Mouse (Mus musculus) liver, embryonic 11.5 days (tissue): ENCODE results near the gene Ubxn1. TPM values are rescaled to one million over a fixed set of nuclear protein-coding genes. Genes with fewer than 3 reads are reported as not detected.
A peak's percentile ranks its signal among the peaks of the same experiment; 100 is the strongest.

ENCODE experiments used
- ATAC-seq: fragments of 200-750 bp; cut with Nextera tagmentation; replicated peaks from 2 replicates; pipeline ENCODE4 v1.8.0; 2017; ENCODE audit warnings: moderate number of reproducible peaks, mild to moderate bottlenecking, moderate TSS enrichment, moderate library complexity; ENCODE audit not compliant: low FRiP score
- DNase-seq: peaks from one replicate; pipeline ENCODE4 v3.0.0-alpha.2; 2017; ENCODE audit warnings: low spot score
- H3K27ac ChIP-seq: fragments of 300-500 bp; sonication (generic); 2 replicates; pipeline ENCODE4 v1.5.1; 2014; ENCODE audit warnings: mild to moderate bottlenecking, low read depth, low read length, control low read depth
- H3K27me3 ChIP-seq: fragments of 300-500 bp; sonication (generic); replicated peaks from 2 replicates; pipeline ENCODE4 v1.6.1; 2014; ENCODE audit warnings: low read length, mixed read lengths; ENCODE audit not compliant: control insufficient read depth, insufficient read depth
- H3K36me3 ChIP-seq: fragments of 300-500 bp; sonication (generic); 2 replicates; pipeline ENCODE4 v1.6.1; 2014; ENCODE audit warnings: mild to moderate bottlenecking, low read length, moderate library complexity, mixed read lengths; ENCODE audit not compliant: control insufficient read depth, insufficient read depth
- H3K4me1 ChIP-seq: fragments of 300-500 bp; sonication (generic); replicated peaks from 2 replicates; pipeline ENCODE4 v1.6.1; 2014; ENCODE audit warnings: low read length, mixed read lengths; ENCODE audit not compliant: control insufficient read depth, insufficient read depth
- H3K4me2 ChIP-seq: fragments of 300-500 bp; sonication (generic); 2 replicates; pipeline ENCODE4 v1.6.1; 2014; ENCODE audit warnings: mild to moderate bottlenecking, control low read depth, moderate library complexity
- H3K4me3 ChIP-seq: fragments of 300-500 bp; sonication (generic); 2 replicates; pipeline ENCODE4 v1.5.1; 2014; ENCODE audit warnings: low read depth, low read length, control low read depth
- H3K9ac ChIP-seq: fragments of 300-500 bp; sonication (generic); 2 replicates; pipeline ENCODE4 v1.6.1; 2014; ENCODE audit warnings: low read depth, low read length, control low read depth
- H3K9me3 ChIP-seq: fragments of 300-500 bp; sonication (generic); 2 replicates; pipeline ENCODE4 v1.6.1; 2016; ENCODE audit warnings: low read length, inconsistent platforms, mixed read lengths; ENCODE audit not compliant: control insufficient read depth
- WGBS: fragments of 180-500 bp; shearing (Covaris S2); extraction: QIAGEN DNeasy Blood & Tissue Kit; methylation state at CpG from one replicate; pipeline ENCODE4 v1.1.7; 2014; 5-methylcytosine and 5-hydroxymethylcytosine counted together
- polyA plus RNA-seq: library from polyadenylated mRNA; unstranded; fragments of >200 nt; fragmentation: Nextera tagmentation; extraction: Ambion mirVana; gene quantifications from 2 replicates; pipeline ENCODE4 v1.2.1, GENCODE M21; 2014

Ubxn1 gene
- polyA plus RNA-seq, 1 experiment from 2014 or later, result 204 TPM

- peaks cover 20% of the 10 kb centered on the region; the same call in 1 of the 2 replicates for H3K36me3 ChIP-seq
- H3K4me2 ChIP-seq, result peak overlapping the region; percentile 87
- H3K4me1 ChIP-seq, result peaks cover 25% of the 10 kb centered on the region
- no peak for ATAC-seq
- no peak for DNase-seq
- 41% methylated on average over 3 of the region's 3 CpGs for WGBS
- H3K9me3 ChIP-seq, result no peaks in the 10 kb centered on the region
- H3K4me3 ChIP-seq, result peak overlapping the region; percentile 98
- no peak overlapping the region for H3K27ac ChIP-seq
- no peaks in the 10 kb centered on the region for H3K27me3 ChIP-seq
- peak overlapping the region; percentile 97 for H3K9ac ChIP-seq
These were observed 27.8 kb downstream of the Ubxn1 start for GRCm38 (mm10) chr19:8899079-8899478.

- Histone ChIP-seq H3K36me3 (peaks cover 45% of the 10 kb centered on the region), H3K4me3 (no peak overlapping the region), H3K4me2 (no peak overlapping the region), H3K27me3 (no peaks in the 10 kb centered on the region), H3K9me3 (no peaks in the 10 kb centered on the region), H3K4me1 (peaks cover 8% of the 10 kb centered on the region), H3K27ac (no peak overlapping the region), H3K9ac (no peak overlapping the region)
- ATAC-seq (no peak), DNase-seq (no peak)
- 96% methylated on average over 5 of the region's 5 CpGs for WGBS
These were observed 32.1 kb downstream of the Ubxn1 start for GRCm38 (mm10) chr19:8903412-8903811.

GRCm38 (mm10) chr19:8908531-8908930, 37.2 kb downstream of the Ubxn1 start:
- H3K4me1 ChIP-seq, result no peaks in the 10 kb centered on the region
- H3K9me3 ChIP-seq, result no peaks in the 10 kb centered on the region
- 0 out of 2 replicates have a peak overlapping the region, but pooled peaks have one; percentile 5 for H3K4me3 ChIP-seq
- 86% methylated on average over 6 of the region's 6 CpGs for WGBS
- H3K36me3 ChIP-seq, result peaks cover 81% of the 10 kb centered on the region
- no peak overlapping the region for H3K4me2 ChIP-seq
- no peak overlapping the region for H3K9ac ChIP-seq
- no peaks in the 10 kb centered on the region for H3K27me3 ChIP-seq
- no peak for DNase-seq
- no peak for ATAC-seq
- no peak overlapping the region for H3K27ac ChIP-seq

- no peak overlapping the region for H3K4me2 ChIP-seq
- no peaks in the 10 kb centered on the region for H3K9me3 ChIP-seq
- WGBS, result 94% methylated on average over 5 of the region's 5 CpGs
- peaks cover 92% of the 10 kb centered on the region for H3K36me3 ChIP-seq
- H3K9ac ChIP-seq, result no peak overlapping the region
- H3K4me3 ChIP-seq, result no peak overlapping the region
- no peak overlapping the region for H3K27ac ChIP-seq
- ATAC-seq, result no peak
- H3K27me3 ChIP-seq, result no peaks in the 10 kb centered on the region
- no peak for DNase-seq
- no peaks in the 10 kb centered on the region for H3K4me1 ChIP-seq
These were observed 40.5 kb downstream of the Ubxn1 start for GRCm38 (mm10) chr19:8911810-8912209.

- Histone ChIP-seq H3K4me2 (no peak overlapping the region), H3K9ac (no peak overlapping the region), H3K4me3 (no peak overlapping the region), H3K4me1 (no peaks in the 10 kb centered on the region), H3K9me3 (no peaks in the 10 kb centered on the region), H3K27me3 (no peaks in the 10 kb centered on the region), H3K27ac (no peak overlapping the region), H3K36me3 (peaks cover 70% of the 10 kb centered on the region)
- no peak for ATAC-seq
- DNase-seq, result no peak
- WGBS, result 91% methylated on average over 3 of the region's 3 CpGs
These were observed 42.9 kb downstream of the Ubxn1 start for GRCm38 (mm10) chr19:8914212-8914611.

GRCm38 (mm10) chr19:8919000-8919399, 47.7 kb downstream of the Ubxn1 start:
- Histone ChIP-seq H3K4me1 (peaks cover 15% of the 10 kb centered on the region), H3K27me3 (no peaks in the 10 kb centered on the region)

GRCm38 (mm10) chr19:8919684-8920072, 48.4 kb downstream of the Ubxn1 start:
- DNase-seq, result no peak
- no peaks in the 10 kb centered on the region for H3K9me3 ChIP-seq
- H3K27ac ChIP-seq, result peak overlapping the region; percentile 90
- no peaks in the 10 kb centered on the region for H3K27me3 ChIP-seq
- peak overlapping the region; percentile 81 for H3K4me2 ChIP-seq
- H3K9ac ChIP-seq, result peak overlapping the region; percentile 86
- 57% methylated on average over 6 of the region's 6 CpGs for whole genome bisulfite sequencing
- H3K4me1 ChIP-seq, result peaks cover 15% of the 10 kb centered on the region
- no peak for ATAC-seq
- H3K36me3 ChIP-seq, result peaks cover 23% of the 10 kb centered on the region
- peak overlapping the region; percentile 84 for H3K4me3 ChIP-seq

More at GRCm38 (mm10) chr19:8919000-8919399, 47.7 kb downstream of the Ubxn1 start:
- WGBS, result 77% methylated on average over 3 of the region's 3 CpGs
- no peak overlapping the region for H3K4me3 ChIP-seq
- no peak overlapping the region for H3K27ac ChIP-seq
- H3K9me3 ChIP-seq, result no peaks in the 10 kb centered on the region
- H3K9ac ChIP-seq, result no peak overlapping the region
- H3K4me2 ChIP-seq, result no peak overlapping the region
- H3K36me3 ChIP-seq, result peaks cover 29% of the 10 kb centered on the region
- DNase-seq, result no peak
- no peak for ATAC-seq

- Histone ChIP-seq H3K4me2 (peak within 1 kb of the TSS; percentile 81), H3K27ac (peak within 1 kb of the TSS; percentile 90), H3K36me3 (peaks cover 18% of the 10 kb centered on the region), H3K4me3 (peak within 1 kb of the TSS; percentile 84), H3K4me1 (peaks cover 15% of the 10 kb centered on the region), H3K27me3 (no peaks in the 10 kb centered on the region), H3K9me3 (no peaks in the 10 kb centered on the region), H3K9ac (peak within 1 kb of the TSS; percentile 86)
- ATAC-seq, result peak; percentile 95
- WGBS, result 2% methylated on average over 49 of the region's 50 CpGs
- peak; percentile 95 for DNase-seq
These were observed 48.9 kb downstream of the Ubxn1 start, which contains the start of gene B3gat3 for GRCm38 (mm10) chr19:8920073-8920736. B3gat3 (plus strand) TSS chr19:8920374.

GRCm38 (mm10) chr19:8920836-8921291, 49.6 kb downstream of the Ubxn1 start:
- H3K27me3 ChIP-seq, result no peaks in the 10 kb centered on the region
- peaks cover 15% of the 10 kb centered on the region for H3K4me1 ChIP-seq
- H3K4me2 ChIP-seq, result peak overlapping the region; percentile 81
- ATAC-seq, result no peak
- peaks cover 18% of the 10 kb centered on the region for H3K36me3 ChIP-seq
- peak overlapping the region; percentile 86 for H3K9ac ChIP-seq
- WGBS, result 1% methylated on average over 6 of the region's 6 CpGs
- H3K27ac ChIP-seq, result peak overlapping the region; percentile 90
- no peaks in the 10 kb centered on the region for H3K9me3 ChIP-seq
- H3K4me3 ChIP-seq, result peak overlapping the region; percentile 84
- DNase-seq, result no peak
